Mouse (Mus musculus): ENCODE measurements around the gene Lrrc34. TPM values are rescaled to one million over a fixed set of nuclear protein-coding genes. Genes with fewer than 3 reads are reported as not detected.

Lrrc34 gene
- polyA plus RNA-seq, 1 experiment from 2014 or later: 0.66 TPM

DNA sequence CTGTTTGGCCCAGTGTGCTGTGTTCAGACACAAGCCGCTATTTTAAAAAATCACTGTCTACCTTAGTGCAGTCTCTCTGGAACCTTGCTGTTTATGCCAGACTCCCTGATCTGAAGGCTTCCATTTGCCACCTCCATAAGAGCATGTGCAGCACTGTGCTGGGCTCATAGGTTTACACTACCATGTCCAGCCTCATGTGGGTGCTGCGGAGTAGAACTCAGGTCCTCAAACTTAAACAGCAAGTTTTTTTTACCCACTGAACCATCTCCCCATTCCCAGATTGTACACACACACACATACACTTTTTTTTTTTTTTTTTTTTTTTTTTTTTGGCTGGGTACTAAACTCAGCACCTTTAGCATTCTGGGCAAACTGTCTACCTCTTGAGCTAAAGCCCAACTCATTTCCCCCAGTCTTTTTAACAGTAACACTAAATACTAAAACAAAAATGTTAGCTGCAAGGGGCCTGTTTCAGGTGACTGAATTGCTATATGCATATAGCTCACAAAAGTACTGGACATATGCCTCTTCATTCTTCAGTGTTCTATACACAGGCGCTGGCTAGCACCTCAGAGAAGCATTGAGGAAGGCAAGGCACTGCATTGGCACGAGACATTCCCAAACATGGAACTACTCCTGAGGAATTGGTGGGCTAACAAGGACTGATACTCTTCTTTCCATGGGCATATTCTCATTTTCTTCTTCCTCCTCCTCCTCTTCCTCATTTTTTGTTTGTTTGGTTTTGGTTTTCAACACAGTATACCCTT lies 53.8 kb downstream of the Lrrc34 start:
- WGBS: 74% methylated on average over 4 of the region's 4 CpGs
- no peak overlapping the region for H3K9ac ChIP-seq (replicated peaks; ENCODE audit: low read depth, low read length)
- H3K4me3 ChIP-seq (ENCODE audit: low read depth, low read length): no peak overlapping the region
- H3K27me3 ChIP-seq (ENCODE audit: control insufficient read depth, insufficient read depth, low read length): no peaks in the 10 kb centered on the region
- H3K9me3 ChIP-seq (ENCODE audit: control insufficient read depth, low read length): no peaks in the 10 kb centered on the region
- H3K4me2 ChIP-seq (ENCODE audit: low read depth, low read length): no peak overlapping the region
- peak; percentile 5; the same call in 1 of the 2 replicates for ATAC-seq (ENCODE audit: low read depth)
- H3K36me3 ChIP-seq (ENCODE audit: control insufficient read depth, insufficient read depth, low read length): no peaks in the 10 kb centered on the region
- no peak overlapping the region for H3K27ac ChIP-seq (ENCODE audit: low read depth, low read length)
- H3K4me1 ChIP-seq (ENCODE audit: control insufficient read depth, insufficient read depth, low read length): no peaks in the 10 kb centered on the region

DNA sequence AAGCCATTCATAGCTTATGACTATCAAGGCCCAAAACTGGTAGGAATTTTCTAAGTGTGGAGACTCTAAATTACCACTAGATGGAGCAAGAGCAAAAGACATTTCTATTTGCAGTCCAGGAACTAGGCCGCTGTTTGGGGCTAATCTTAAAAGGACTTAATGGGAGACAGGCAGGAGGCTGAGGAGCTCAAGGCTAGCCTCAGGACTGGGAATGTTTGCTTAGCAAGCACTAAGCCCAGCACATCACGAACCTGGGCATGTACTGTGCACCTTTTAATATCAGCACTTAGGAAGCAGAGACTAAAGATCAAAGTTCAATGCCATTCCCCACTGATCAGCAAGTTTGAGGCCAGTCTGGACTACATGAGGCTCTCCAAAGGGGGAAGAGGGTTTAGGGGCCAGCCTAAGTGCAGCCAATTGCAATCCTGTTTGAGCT lies 55.2 kb downstream of the Lrrc34 start:
- H3K36me3 ChIP-seq (ENCODE audit: control insufficient read depth, insufficient read depth, low read length): no peaks in the 10 kb centered on the region
- no peak for ATAC-seq (ENCODE audit: low read depth)

DNA sequence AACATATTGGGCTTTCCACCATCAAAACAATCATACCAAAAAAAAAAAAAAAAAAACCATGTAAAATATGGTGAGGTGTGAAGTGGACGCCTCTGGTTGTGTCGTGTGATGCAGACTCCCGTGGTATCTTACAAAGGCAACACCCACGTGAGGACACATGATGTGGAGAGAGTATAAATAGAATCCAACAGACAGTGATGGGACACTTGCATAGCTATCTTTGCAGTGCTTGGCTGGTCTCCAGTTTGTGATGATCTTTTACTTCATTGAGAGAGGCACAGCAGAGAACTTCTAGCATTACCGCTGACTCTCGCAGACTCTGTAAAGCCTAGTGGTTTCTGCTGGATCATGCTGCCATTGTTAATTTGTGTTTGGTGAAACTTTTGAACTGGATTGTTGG lies 58.8 kb downstream of the Lrrc34 start:
- H3K27me3 ChIP-seq (ENCODE audit: control insufficient read depth, insufficient read depth, low read length): no peaks in the 10 kb centered on the region
- no peak overlapping the region for H3K9ac ChIP-seq (replicated peaks; ENCODE audit: low read depth, low read length)
- no peak overlapping the region for H3K4me3 ChIP-seq (ENCODE audit: low read depth, low read length)
- H3K36me3 ChIP-seq (ENCODE audit: control insufficient read depth, insufficient read depth, low read length): no peaks in the 10 kb centered on the region
- no peaks in the 10 kb centered on the region for H3K4me1 ChIP-seq (ENCODE audit: control insufficient read depth, insufficient read depth, low read length)
- no peak overlapping the region for H3K4me2 ChIP-seq (ENCODE audit: low read depth, low read length)
- no peak overlapping the region for H3K27ac ChIP-seq (ENCODE audit: low read depth, low read length)
- ATAC-seq (ENCODE audit: low read depth): no peak
- WGBS: 86% methylated on average over 6 of the region's 6 CpGs
- H3K9me3 ChIP-seq (ENCODE audit: control insufficient read depth, low read length): no peaks in the 10 kb centered on the region

More for the DNA sequence above, 55.2 kb downstream of the Lrrc34 start:
- Histone ChIP-seq H3K4me2 (ENCODE audit: low read depth, low read length) (no peak overlapping the region), H3K4me1 (ENCODE audit: control insufficient read depth, insufficient read depth, low read length) (no peaks in the 10 kb centered on the region), H3K27ac (ENCODE audit: low read depth, low read length) (no peak overlapping the region), H3K27me3 (ENCODE audit: control insufficient read depth, insufficient read depth, low read length) (no peaks in the 10 kb centered on the region), H3K9me3 (ENCODE audit: control insufficient read depth, low read length) (no peaks in the 10 kb centered on the region), H3K4me3 (ENCODE audit: low read depth, low read length) (no peak overlapping the region), H3K9ac (replicated peaks; ENCODE audit: low read depth, low read length) (no peak overlapping the region)
- 2% methylated on average over 2 of the region's 2 CpGs for WGBS

Other genes with a start within 250 kb of the Lrrc34 start
- gene Mecom, start 99.9 kb downstream of the Lrrc34 start, polyA plus RNA-seq (2014; fragmentation: Nextera tagmentation; extraction: Ambion mirVana): 6.4 and 8.5 TPM in 2 replicates
- 0.83 and 0.88 TPM in 2 replicates for gene Actrt3, start 47.9 kb downstream of the Lrrc34 start, polyA plus RNA-seq (2014; fragmentation: Nextera tagmentation; extraction: Ambion mirVana)
- 32.0 and 40.7 TPM in 2 replicates for gene Mynn, start 45.8 kb downstream of the Lrrc34 start, polyA plus RNA-seq (2014; fragmentation: Nextera tagmentation; extraction: Ambion mirVana)
- 0.12 TPM in 1 of 2 replicates, not detected in the other for gene Lrriq4, start 3.4 kb downstream of the Lrrc34 start, polyA plus RNA-seq (2014; fragmentation: Nextera tagmentation; extraction: Ambion mirVana)
- gene Lrrc31, start 52.0 kb upstream of the Lrrc34 start, polyA plus RNA-seq (2014; fragmentation: Nextera tagmentation; extraction: Ambion mirVana): not detected in 2 replicates
- gene Samd7, start 98.4 kb upstream of the Lrrc34 start, polyA plus RNA-seq (2014; fragmentation: Nextera tagmentation; extraction: Ambion mirVana): not detected in 2 replicates
- 88.1 and 102 TPM in 2 replicates for gene Sec62, start 145.0 kb upstream of the Lrrc34 start, polyA plus RNA-seq (2014; fragmentation: Nextera tagmentation; extraction: Ambion mirVana)
- gene Gpr160, start 208.1 kb upstream of the Lrrc34 start, polyA plus RNA-seq (2014; fragmentation: Nextera tagmentation; extraction: Ambion mirVana): 1.6 and 1.7 TPM in 2 replicates